Mouse (Mus musculus) retina, adult 2 months (tissue): ENCODE measurements around the gene Myog.

Experiments
- DNase-seq: peaks from one replicate; pipeline ENCODE4 v3.0.0-alpha.2; 2012; ENCODE audit warnings: low read depth, low spot score

Myog gene

DNA sequence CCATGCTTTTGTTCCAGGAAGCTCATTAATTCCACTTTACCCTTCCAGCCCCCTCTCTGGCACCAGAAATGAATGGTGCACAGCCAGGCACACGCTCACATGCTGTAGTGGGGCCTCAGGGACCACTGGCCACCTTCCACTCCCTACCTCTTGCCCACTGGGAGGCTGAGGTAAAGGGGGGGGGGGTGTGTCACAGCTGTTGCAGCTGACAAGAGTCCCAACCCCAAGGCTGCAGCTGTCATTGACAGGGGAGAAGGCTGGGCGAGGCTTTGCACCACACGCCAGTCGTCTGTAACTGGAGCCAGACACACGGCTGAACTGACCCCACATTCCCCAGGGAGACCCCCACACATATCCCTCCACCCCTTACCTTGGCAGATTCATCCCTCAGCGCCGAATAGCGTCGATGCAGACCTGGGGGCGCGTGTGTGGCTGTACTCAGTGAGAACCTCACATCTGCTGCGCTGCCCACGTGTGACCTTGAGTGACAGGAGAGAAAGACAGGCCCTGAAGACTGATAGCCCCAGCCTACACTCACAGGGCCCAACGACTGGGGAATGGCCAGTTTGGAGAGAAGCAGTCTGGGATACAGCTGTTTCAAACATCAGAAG is 31.0 kb downstream of the Myog start:
- no peak for DNase-seq

DNA sequence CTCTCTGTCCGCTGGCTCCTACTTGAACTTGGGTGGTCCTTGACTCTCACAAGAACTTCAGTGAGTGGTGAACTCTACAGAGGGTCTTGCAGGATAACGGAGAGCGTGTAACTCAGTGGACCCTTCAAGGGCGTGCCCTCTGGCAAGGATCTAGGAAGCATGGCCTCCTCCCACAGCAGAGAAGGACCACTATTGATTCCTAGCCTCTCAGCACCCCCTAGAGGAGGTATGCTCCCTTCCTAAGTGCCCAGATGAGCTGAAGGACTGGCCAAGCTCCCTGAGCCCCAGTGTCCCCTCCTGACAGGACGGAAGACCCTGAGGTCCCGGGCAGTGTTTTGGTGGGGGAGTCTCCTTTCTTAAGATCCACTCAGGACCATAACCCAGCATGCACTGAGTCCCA is 32.8 kb downstream of the Myog start:
- DNase-seq = no peak

DNA sequence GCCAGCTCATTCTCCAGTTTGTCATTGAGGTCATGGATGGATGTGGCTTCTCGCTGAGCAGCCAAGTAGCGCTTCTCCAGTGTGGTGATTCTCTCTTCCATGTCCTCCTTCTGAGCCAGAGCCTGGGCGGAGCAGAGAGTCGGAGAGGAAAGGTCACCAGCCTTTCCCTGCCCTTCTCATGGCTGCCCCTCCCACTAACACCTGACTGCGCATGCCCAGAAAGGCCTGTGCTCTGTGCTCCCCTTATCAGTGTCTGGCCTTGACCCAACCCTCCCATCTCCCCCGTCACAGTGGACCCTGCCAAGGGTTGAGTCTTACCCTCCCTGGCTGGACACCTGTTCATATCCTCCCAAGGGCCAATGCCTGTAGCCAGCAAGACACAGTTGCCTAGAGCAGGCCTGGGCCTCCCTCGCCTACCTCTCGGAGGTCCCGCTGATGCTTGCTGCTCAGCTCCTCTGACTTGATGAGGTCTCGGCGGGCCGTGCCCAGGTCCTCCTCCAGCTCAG is 37.1 kb downstream of the Myog start:
- no peak for DNase-seq

DNA sequence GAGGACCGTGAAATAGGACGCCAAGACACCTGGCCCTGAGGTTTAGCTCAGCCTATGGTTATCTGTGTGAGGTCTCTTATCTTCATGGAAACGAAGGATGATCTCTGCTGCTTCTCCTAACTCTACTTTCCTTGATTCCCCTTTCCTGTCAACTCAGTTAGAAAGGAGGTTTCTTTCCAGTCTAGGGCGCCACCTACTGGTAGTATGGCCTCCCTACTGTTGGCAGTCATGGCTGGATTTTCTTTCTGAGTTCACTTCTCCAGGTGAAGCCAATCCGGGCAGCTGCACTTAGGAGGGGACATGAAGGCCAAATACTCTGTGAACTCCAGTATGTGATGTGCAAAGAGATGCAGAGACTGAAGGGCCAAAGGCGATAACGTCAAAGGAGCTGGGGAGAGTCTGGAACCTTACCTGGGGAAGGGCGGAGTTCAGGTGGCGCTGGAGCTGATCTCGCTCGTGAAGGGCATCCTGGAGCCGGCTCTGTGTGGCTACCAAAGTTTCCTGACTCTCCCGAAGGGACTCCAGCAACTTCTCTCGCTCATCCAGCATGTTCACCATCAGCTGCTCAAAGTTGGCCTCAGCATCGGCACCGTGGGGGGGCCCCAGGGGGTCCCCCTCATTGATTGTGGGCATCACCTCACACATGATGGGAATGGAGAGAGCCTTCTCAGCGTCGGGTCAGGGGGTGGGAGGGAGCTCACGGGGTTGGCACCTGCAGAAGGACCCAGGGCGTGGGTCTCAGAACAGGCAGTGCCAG is 42.3 kb downstream of the Myog start:
- peak; percentile 66 for DNase-seq

DNA sequence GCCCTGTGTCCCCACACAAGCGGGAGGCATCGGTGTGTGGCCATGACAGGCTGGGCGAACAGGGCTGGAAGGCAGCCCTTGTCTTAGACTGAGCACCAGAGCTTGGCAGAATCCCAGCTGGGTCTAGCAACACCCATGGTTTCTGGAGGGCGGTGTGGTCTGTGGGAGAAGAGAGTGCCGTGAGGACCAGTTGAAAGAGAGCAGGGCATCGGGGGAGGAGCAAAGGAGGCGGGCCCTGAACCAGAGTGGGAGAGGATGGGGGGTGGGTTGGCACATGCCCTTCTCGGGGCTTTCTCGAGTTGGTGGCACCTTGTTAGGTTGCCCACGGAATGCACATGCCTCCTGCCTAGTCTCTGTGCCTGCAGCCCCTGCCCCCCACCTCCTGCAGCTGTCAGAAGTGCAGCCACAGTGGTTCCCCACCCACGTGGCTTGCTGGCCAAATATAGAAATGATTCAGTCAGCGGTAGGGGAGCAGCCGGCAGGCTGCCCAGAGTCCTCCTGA is 43.0 kb downstream of the Myog start, which contains the start of gene Ppfia4:
TSS of gene Ppfia4 (minus strand) at position 159 of the 502 bp plus-strand sequence.
- DNase-seq = no peak

DNA sequence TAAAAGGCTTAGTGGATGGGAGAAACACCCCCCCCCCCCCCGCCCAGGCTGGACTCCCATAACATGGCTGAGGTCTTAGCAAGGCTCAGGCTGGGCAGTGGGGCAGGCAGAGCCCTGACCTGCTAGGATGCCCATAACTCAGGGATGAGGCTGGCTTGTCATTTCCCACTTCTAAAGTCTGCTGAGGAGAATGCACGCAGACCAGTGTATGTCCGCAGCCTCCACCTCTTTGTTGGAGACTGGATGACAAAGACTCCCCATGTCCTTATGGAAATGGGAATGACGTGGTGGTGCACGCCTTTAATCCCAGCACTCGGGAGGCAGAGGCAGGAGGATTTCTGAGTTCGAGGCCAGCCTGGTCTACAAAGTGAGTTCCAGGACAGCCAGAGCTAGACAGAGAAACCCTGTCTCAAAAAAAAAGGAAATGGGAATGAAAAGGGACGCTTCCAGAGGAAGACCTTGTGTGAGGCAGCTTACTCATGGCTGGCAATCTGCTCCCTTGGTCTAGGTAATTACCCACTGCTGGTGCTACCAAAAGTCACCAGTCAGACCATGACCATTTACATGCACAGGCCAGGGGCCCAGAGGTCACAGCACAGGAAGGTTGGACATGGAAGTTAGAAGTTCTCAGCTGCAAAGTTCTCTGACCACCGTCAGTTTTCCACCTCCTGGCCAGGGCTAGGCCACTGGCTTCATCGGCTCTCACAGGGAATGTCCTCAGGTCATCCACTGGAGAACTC is 43.8 kb downstream of the Myog start:
- no peak for DNase-seq

DNA sequence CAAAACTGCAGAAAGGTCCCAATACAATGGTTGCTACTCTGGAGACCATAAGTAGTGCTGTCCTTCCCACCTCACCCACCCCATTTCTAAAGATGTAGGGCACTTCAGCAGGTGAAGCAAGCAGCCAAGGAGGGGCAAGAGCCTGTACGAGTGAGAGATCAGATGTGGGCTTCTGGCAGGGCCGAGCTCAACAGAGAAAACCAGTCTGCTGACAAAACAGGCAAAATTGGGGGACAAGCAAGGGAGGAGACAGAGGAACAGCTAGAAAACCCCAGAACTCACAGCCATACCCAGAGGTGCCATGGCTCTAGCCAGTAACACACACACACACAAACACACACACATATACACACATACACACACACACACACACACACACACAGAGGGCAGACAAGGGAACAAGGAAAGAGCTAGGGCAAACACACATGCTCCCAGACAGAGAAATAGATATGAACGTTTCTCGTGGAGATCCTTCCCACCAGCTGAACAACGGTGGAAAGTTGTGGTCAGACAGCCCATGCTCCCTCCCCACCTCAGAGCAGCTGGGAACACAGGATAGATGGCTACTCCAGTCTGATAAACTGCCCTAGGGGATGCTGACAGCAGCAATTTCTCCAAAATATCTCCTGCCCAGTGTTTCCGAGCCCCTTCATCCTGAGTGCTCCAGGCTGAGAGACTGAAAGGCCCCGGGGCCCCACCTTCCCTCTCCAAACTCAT is 44.5 kb downstream of the Myog start:
- no peak for DNase-seq

DNA sequence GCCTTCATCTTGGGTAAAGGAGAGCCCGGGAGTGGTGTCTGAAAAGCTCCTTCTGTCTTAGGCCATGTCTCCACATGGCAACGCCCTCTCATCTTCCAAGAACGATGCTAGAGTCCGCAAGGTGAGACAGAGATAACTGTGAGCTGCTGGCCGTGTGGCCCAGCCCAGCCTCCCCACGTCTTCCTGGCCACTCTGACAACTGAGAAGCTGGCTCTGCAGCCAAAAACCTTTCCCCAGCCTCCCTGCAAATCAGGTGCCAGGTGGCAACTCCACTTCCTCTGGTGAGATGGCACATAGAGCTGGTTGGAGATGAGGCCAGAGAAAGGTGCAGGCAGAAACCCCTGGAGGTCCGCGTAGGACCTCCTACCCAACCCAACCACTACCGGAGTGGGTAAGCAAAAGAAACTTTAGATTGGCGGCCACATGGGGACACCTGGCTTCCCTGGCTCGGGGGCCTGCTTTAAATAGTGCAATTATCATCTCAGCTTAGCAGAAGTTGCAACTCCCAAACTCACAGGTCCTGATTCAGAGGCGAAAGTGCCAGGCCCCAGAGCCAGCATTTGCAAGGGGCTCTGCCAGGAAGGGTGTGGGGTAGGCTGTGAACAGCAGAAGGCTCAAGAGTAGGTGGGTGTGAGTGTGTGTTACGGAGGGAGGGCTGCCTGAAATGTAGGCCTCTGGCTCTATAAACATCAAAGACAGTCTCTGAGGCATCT is 45.6 kb downstream of the Myog start:
- no peak for DNase-seq

DNA sequence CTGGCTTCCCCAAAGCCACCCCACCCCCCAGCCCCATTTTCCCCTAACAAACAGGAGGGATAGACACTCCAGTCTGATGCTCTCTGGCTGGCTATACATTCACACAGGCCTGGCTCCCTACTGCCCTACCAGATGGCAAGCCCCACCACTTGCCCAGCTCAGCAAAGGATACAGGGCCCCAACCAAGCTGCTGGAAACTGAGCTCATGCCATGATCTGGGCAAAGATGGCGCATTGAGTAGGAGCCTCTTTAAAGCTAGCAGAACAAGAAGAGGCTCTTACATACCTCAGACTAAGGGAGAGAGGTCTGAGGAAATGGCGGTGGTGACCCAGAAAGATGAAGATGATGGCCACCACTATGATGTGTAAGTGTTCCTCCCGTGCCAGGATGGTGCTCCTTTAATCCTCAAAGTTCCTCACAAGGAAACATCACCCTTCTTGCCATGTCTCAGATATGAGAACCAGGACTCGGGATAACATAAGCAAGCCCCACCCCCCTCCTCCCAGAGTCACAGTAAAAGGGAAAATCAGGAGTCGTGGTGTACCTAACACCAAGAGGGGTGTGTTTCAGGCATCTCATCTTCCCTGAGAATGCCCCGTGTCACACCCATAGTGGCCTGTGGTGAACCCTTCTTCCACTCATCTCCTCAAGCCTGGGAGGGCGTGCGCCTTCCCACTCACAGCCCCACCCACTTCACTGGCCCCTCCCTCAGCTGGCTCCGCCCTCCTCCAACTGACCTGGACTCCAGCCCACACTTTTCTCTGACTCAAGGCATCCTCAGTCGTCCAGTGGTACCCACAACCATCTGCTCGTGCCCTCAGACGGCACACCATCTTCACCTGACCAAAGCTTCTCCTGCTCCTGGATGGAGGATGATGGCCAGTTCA is 46.4 kb downstream of the Myog start:
- no peak for DNase-seq

DNA sequence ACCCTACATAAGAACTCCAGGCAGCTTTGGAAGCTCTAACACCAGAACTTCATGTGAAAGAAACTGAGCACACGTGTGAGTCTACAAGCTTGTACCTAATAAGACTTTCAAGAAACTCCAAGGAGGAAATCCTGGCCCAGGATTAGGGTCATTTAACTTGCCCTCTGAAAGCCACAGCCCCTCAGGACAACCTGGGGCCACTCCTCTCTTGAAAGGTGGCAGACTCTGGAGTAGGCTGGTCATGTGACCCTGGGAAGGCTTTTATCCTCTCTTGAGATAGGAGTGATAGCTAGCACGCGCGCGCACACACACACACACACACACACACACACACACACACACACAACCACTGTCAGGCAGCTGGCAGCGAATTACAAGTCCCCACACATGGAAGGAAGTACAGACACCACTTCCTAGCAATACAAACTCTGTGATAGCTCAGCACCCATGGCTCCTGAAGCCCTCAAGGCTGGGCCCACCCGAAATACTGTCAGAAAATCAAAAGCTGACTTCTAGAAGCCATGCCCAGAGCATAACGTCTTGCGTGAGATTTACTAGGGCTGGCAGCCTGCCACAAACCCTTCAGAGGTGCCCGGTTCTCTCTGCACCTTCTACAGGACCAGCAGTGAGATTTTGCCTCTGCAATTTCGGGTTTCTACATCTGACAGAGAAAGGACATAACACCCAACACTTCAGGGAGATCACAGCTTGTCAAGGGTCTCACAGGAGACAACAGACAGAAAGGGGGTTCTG is 47.3 kb downstream of the Myog start:
- DNase-seq = no peak

DNA sequence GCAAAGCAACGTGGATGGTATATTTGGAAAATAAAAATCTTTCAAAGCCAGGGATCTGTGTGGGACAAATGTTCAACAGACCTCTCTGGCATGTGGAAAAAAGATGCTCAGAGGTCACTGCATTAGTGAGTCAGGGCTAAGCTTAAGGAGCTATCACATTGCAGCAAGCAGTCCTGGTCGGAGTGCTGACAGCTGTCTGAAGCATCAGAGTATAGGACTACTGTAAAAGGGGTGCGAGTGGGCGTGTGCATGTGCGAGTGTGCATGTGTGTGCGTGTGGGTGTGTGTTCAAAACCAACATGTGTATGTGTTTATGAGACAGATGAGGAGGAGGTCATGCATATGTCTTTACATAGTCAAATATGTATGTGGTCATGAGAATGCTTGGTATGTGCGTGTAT is 49.4 kb downstream of the Myog start:
- no peak for DNase-seq

DNA sequence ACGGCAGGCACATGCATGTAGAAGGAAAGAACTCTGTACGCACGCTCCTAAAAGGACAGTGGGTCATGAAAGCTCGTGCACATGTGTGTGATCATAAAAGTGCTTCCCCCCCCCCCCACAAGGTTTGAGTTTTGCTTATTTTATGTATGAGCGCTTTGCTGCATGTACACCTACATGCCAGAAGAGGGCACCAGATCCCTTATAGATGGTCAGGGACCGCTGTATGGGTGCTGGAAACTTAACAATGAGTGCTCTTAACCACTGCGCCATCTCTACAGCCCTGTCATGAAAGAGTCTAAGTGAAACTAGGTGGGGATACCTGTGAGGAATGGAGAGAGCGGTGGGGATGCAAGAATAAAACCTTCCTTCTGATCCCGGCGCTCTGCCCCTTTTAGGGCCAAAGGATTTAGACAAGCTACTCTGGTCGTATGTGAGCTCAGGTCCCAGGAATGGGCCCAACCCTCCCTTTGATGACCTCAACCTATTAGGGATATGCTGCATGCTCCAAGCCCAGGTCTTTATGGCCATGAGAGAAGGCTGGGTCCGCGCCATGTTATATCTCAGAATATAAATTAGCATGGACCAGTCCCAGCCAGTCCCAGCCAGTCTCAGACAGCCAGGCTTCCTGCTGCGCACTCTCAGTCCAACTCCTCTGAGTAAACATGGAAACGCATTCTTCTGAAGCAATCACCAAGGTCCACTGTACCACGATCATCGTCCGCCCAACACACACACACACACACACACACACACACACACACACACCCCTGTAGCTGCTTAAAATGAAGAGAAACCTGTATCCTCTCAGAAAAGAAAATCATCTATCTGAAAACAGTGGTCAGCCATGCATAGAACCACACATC is 50.2 kb downstream of the Myog start:
- DNase-seq = no peak

DNA sequence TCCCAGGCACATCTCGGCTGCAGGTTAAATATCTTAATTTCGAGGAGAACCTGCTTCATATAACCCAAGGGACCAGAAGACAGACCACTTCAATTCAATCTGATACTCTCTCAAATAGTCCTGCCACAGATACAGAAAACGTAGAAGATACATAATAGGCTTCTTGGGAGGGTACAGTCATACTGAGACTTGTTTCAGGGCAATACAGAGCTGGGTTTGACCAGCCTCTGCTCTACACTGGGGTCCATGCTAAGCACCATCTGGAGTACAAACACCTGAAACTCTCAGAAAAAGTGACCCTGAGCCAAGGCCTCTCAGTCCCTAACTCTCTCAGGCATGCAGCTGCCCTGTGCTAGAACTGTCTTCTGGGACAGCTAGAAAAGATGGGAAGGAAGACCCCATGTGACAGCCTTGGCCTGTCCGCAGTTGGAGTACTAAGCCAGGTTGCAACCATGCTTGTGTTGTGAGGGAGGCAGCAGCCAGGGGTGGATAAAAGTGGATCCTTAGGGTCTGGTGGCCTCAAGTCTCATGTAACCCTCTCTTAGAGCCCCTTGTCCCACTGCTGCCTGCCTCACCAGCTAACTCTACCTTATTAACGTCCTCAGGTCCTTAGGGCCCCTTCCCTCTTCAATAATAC is 52.0 kb downstream of the Myog start:
- DNase-seq = no peak
